Mouse (Mus musculus): Measurements from ENCODE around the gene Gtf2f1. TPM values are rescaled to one million over a fixed set of nuclear protein-coding genes. Genes with fewer than 3 reads are reported as not detected.

Gtf2f1 gene
- total RNA-seq, 2 experiments from 2014 or later: 36.0 to 36.9 TPM

DNA sequence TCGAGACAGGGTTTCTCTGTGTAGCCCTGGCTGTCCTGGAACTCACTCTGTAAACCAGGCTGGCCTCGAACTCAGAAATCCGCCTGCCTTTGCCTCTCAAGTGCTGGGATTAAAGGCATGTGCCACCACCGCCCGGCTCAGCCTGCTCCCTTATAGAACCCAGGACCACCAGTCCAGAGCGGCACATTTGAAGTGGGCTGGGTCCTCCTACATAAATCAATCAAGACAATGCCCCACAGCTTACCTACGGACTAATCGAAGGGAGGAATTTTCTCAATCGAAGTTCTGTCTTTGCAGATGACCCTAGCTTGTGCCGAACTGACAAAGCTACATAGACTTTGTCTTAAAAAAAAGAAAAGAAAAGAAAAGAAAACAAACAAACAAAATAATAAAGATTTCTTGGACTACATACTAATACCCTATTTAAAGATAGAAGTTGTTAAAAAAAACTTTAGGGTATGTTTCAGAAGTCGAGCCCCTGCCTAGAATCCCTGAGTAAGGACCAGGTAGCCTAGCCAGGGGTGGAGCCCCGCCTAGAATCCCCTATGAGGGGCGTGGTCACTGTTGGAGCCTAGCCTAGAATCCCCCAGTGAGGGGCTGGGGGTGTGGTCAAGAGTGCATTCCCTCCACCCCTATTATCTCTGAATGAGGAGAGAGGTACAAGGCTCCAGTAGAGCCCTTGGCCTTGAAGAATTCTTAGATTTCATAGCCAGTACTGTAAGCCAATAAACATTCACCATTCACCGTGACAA lies 37.0 kb downstream of the Gtf2f1 start:
- no peak for DNase-seq

DNA sequence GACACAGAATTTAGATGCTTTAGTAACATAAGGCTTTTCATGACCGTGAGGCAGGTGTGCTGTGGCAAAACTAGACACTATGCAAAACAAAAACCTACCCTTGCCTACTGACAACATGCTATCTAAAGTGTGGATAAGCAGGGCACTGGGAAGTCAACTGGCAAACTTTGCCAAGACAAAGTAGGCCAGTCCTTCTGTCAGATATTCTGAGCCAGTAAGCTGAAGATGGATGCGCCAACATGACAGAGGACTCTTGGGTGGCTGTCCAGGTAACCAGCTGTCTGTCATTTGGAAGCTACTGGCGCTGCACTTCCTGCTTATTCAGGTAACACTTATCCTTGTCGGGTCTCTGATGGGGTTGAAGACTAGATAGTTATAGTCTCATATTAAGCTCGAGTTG lies 41.0 kb downstream of the Gtf2f1 start:
- no peak for DNase-seq

DNA sequence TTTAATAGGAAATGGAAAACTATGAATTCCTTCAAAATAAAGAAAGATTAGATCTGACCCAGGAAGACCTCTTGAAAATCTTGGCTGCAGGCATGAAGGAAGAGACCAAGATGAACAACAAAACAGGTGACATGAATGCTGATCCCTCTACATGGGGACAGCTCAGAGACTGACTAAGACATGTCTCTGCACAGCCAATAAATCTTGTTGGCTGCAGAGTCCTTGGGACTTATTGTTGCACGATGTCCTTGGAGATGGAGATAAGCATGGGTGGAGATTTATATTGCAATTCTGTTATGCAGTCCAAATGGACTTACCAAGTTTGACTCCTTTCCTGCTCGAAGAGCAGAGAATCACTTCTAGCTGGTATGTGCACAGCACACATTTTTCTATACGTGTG lies 41.8 kb downstream of the Gtf2f1 start:
- no peak for DNase-seq

DNA sequence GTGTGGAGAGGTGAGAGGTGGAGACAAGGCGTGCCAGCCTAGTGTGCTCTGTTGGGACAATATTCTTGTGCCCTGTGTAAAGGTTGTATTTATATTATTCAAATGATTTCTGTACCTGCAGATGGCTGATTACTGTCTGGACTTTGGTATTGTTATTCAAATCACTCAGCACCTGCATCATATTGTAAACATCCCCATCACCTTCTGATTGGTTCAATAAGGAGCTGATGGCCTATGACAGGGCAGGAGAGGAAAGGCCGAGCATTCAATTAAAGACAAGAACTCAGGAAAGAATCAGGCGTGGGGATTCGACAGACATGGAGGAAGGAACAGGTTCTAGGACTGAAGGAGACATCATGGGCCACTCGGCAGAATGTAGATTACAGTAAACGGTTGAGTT lies 47.4 kb downstream of the Gtf2f1 start:
- no peak for DNase-seq

DNA sequence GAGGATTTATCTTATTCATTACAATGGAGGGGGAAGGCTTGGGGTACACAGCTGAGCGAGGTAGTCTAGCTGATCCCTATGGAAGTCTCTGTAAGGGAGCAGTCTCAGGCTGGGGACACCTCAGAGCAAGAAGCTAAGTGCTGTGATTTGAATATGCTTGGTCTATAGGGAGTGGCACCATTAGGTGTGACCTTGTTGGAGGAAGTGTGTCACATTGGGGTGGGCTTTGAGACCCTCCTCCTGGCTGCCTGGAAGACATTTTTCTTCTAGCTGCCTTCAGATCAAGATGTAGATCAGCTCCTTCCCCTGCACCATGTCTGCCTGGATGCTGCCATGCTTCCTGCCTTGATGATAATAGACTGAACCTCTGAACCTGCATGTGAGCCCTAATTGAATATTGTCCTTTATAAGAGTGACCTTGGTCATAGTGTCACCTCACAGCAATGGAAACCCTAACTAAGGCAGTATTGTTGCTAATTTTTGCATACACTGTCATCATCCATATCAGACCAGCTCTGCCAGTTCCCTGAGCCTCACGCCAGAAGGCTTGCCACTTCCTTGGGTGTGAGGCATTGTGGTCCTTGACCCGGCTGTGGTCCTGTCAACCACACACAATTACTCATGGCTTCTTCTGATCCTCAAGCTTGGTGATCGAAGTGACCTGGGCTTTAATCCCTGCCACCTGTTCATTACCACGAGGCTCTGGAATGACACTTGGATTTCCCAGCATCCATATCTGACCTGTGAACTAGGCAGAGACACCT lies 48.3 kb downstream of the Gtf2f1 start:
- DNase-seq: no peak

DNA sequence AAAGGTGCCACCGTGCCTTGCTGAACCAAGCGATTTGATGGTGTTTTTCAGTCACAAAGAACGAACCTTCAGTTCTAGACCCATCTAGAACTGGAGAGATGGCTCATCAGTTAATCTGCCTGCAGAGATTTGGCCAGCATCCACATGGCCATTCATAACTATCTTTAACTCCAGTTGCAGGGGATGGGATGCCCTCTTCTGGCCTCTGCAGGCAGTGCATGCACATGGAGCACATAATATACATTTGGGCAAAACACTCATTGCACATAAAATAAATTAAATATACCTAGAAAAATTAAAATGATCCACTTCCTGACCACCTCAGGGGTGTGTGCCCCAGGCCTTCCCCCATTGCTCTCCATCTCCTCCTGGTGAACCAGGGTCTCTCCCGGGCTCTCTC lies 49.2 kb downstream of the Gtf2f1 start:
- DNase-seq: no peak

DNA sequence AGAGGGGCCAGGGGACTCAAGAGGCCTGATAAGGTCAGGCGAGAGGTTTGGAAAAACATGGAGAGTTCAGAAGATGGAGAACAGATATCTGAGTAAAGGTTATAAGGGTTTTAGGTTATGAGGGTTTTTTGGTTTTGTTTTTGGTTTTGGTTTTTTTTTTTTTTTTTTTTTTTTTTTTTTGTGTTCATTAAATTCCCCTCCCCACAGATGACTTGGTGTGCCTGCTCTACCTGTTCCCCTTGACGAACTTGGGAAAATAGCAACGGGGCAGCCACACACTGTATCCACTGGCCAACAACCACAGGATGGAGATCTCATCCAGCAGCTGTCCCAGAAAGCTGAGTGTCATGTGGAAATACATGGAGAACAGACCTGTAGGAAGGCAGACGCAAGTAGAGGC lies 52.4 kb downstream of the Gtf2f1 start:
- no peak for DNase-seq

DNA sequence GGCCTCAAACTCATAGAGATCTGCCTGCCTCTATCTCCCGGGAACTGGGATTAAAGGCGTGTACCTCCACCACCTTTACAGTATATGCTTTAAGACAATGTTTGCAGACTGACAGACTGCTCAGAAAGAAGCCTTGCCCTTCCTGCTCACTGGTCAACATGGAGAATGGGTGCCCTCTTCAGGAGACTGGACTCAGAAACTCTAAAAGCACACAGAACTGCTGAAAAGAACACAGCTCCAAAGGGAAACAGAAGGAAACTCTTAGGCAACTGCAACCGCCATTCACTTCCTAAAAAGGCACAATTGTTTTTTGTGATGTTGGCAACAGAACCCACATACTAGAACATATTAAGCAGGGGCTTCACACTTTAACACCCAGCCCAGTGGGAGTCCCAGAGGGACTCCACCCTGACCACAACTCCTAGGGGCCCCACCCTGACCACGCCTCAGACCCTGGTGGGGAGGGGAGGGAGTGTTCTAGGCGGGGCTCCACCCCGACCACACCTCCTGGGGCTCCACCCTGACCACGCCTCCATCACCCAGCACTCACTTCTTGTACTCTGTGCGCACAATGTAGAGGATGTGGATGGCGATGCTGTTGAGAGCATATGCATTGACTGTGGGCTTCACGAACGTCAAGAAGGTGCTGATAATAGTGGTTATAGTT lies 53.2 kb downstream of the Gtf2f1 start:
- no peak for DNase-seq

DNA sequence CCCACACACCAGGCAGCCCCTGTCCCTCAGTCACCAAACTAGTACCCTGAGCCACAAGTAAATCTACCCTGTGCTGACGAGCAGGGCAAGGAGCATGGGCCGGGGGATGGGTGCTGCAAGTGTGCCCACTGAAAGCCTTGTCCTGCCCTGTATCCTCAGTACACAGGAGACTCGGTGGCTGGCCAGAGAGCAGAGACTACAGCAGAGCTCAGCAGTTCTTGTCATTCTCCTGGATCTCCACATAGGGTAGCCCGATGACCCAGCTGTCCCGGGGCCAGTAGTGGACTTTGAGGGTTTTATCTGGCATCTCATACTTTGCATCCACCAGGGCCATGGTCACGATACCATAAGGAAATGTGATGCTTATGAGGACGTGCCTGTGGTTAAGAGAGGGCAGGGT lies 56.2 kb downstream of the Gtf2f1 start:
- no peak for DNase-seq

Other genes starting within 250 kb of the Gtf2f1 start
- 10 to 100 TPM; 22.8 to 23.5 TPM for gene Dus3l, start 246.5 kb downstream of the Gtf2f1 start, total RNA-seq (2021)
- gene Prr22, start 241.0 kb downstream of the Gtf2f1 start, total RNA-seq (2021): under 1 TPM; 0.41 to 0.61 TPM
- gene Rfx2, start 180.3 kb downstream of the Gtf2f1 start, total RNA-seq (2021): 1 to 10 TPM; 8.1 to 9.3 TPM
- gene Acsbg2, start 136.8 kb downstream of the Gtf2f1 start, total RNA-seq (2021): not detected
- under 1 TPM; 0.16 to 0.21 TPM for gene 1700061G19Rik, start 135.8 kb downstream of the Gtf2f1 start, total RNA-seq (2021)
- gene Mllt1, start 75.9 kb downstream of the Gtf2f1 start, total RNA-seq (2021): 10 to 100 TPM; 40.5 to 41.6 TPM
- not detected for gene Acer1, start 29.2 kb downstream of the Gtf2f1 start, total RNA-seq (2021)
- gene Clpp, start 21.0 kb downstream of the Gtf2f1 start, total RNA-seq (2021): 10 to 100 TPM; 55.1 to 60.7 TPM
- gene Alkbh7, start 13.9 kb downstream of the Gtf2f1 start, total RNA-seq (2021): 10 to 100 TPM; 42.3 to 49.3 TPM
- not detected for gene Pspn, start 11.3 kb downstream of the Gtf2f1 start, total RNA-seq (2021)
- not detected for gene Gm17949, start 181 bp upstream of the Gtf2f1 start, total RNA-seq (2021)
- gene Khsrp, start 20.2 kb upstream of the Gtf2f1 start, total RNA-seq (2021): 100 to 1,000 TPM; 112 to 113 TPM
- gene Slc25a41, start 30.4 kb upstream of the Gtf2f1 start, total RNA-seq (2021): not detected
- gene Crb3, start 47.8 kb upstream of the Gtf2f1 start, total RNA-seq (2021): under 1 TPM in 1 of 2 experiments, not detected in 1; 0.47 TPM
- 10 to 100 TPM; 78.3 to 81.6 TPM for gene Slc25a23, start 48.6 kb upstream of the Gtf2f1 start, total RNA-seq (2021)
- gene Dennd1c, start 67.2 kb upstream of the Gtf2f1 start, total RNA-seq (2021): under 1 TPM; 0.69 to 0.70 TPM
- gene Tubb4a, start 76.5 kb upstream of the Gtf2f1 start, total RNA-seq (2021): 1 to 10 TPM; 5.9 to 6.7 TPM
- gene Tnfsf9, start 94.0 kb upstream of the Gtf2f1 start, total RNA-seq (2021): under 1 TPM; 0.48 to 0.61 TPM
- not detected for gene Cd70, start 138.5 kb upstream of the Gtf2f1 start, total RNA-seq (2021)
- gene Tnfsf14, start 182.9 kb upstream of the Gtf2f1 start, total RNA-seq (2021): not detected
- 10 to 100 TPM; 60.1 to 79.6 TPM for gene C3, start 216.8 kb upstream of the Gtf2f1 start, total RNA-seq (2021)
- gene Gpr108, start 237.2 kb upstream of the Gtf2f1 start, total RNA-seq (2021): 10 to 100 TPM; 19.5 to 20.4 TPM
- gene Trip10, start 238.2 kb upstream of the Gtf2f1 start, total RNA-seq (2021): 10 to 100 TPM; 45.6 to 46.9 TPM

Measured in heart, postnatal 4 days (tissue).